Mouse (Mus musculus): Measurements from ENCODE around the gene Hmgb1.
A peak's percentile ranks its signal among the peaks of the same experiment; 100 is the strongest.

Hmgb1 gene

DNA sequence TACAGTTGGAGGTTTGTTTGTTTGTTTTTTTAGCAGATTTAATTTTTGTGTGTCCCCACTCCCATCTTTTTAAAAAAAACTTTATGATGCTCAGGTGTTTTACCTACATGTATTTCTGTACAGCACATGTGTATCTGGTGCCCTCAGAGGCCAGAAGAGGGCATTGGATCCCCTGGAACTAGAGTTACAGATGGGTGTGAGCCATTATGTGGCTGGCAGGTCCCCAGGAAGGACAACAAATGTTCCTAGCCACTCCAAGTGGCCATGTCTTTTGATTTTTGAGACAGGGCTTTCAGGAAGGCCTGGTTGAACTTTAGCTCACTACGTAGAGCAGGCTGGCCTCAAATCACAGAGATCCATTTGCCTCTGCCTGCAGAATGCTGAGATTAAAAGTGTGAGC lies 121.5 kb downstream of the Hmgb1 start:
- DNase-seq (ENCODE audit: low spot score in 2 of 2) = no peak

DNA sequence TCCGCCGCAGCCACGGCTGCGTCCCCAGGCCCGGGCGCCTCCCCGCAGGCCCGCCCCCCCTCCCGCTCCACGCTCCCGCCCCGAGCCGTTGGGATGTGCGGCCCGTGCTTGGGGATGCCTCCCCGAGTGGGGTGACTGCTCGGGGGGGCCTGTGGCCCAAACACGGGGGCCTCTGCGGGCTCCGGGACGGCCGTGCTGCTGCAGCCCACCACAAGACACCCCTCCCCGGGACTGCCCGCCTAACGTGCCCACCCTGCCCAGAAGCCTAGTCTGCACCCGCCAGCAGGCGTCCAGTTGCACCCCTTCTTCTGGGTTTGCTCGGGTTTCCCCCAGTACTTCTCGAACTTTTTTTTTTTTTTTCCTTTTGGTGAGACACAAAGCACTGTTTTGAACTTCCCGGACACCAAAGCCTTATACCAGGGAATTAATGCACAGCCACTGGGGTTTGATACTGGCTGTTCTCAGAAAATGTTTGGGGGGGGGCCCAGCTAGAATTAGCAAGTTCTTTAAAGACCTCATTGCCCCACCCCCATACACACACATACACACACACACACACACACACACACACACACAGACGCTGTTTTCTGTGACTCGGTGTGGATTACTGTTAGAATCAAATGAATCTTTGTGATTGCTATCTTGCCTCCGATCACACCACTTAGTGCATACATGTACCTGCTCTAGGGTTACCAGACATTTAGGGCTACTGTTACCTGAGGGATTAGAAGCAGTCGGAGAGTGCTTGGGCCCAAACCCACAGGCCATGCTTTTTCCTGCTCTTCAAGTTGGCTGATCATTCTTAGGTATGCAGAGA lies 130.7 kb downstream of the Hmgb1 start:
- DNase-seq (ENCODE audit: low spot score in 2 of 2) = peak; percentile 40 to 45

DNA sequence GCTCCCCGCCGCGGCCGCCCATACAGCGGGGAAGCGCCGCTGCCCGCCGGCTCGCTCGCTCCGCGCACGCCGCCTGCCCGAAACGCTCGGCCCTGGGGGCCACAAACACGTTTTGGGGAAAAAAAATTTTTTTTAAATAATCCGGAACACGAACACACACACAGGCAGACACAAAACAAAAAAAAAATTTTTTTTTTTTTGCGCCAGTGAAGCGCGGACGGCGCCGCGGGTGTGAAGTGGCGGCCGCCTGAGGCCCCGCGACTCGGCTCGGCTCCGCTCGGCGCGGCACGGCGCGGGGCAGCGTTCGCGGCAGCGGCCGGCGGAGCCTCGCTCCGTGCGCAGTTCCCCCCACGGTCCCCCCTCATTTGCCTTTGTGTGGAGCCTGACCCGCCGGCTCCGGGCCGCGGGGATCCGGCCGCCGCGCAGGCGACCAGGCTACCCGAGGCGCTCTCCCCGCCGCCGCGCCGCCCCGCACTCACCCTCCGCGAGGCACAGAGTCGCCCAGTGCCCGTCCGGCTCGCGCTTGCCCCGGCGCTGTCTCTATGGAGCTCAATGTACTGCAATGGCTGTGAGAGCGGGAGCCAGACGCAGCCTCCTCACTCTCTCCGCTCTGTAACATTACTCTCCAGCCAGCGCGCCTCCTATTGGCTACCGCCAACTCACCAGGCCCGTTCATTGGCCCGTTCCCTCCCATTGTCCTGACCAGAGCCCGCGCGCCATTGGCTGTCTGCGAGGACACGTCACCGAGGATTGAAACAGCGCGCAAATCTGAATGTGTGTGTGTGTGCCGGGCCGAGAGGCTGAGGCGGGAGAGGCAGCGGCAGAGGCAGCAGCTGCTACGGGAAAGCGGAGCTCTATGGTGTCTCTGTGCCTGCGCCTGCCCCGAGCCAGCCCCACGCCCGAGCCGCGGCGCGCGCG lies 131.6 kb downstream of the Hmgb1 start:
- DNase-seq (ENCODE audit: low spot score in 2 of 2) = peak; percentile 100

DNA sequence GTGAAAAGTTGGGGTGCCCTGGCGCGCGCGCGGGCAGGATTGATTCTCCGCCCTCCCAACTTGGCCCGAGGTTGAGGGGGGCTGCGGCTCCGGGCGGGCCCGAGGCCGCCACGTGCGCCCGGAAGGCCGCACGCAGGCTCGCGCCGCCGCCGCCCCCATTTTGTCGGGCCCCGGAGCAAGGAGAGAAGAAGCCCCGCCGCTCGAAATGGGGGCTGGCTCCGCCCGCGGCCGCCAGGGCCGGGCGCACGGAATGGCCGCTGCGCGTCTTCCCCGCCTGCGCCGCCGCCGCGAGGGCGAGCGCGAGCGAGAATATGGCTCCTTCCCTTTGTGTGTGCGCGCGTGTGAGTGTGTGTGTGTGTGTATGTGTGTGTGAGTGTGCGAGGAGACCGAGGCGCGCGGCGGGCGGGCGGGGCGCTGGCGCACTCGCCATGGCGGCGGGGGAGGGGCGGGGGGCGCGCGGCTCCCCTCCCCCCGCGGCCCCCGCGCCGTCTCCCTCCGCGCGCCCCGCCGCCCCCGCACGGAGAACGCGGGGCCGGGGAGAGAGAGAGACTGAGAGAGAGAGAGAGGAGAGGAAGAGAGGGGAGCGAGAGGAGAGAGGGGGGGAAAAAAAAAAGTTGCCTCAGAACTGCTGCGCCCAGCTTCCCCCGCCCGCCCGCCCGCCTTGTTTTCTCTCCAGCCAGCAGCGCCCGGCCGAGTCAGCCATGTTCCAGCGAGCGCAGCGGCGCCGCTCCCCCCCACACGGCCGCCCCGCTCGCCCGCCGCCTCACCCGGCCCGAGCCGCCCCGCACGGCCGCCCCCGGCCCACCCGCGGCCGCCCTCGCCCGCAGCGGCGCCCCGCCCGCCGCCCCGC lies 132.5 kb downstream of the Hmgb1 start:
- DNase-seq (ENCODE audit: low spot score in 2 of 2) = peak; percentile 93

DNA sequence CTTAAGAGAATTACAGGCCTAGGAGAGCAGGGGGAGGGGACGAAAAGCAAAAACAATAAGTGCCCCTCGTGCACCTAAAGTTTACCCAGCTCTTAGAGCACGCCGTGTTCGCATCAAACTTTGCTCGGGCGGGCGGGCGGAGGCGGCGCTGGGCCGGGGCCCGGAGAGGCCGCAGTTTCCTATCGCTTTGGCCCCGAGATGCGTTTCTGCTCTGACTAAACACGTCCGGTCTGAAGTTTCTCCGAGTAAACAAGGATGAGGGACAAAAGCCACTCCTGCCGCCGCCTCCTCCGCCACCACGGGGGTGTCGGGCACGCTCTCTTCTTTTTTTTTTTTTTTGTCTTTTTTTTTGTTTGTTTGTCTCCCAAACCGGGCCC lies 133.1 kb downstream of the Hmgb1 start:
- peak in 1 of 2 experiments; percentile 50 for DNase-seq (ENCODE audit: low spot score in 2 of 2)

DNA sequence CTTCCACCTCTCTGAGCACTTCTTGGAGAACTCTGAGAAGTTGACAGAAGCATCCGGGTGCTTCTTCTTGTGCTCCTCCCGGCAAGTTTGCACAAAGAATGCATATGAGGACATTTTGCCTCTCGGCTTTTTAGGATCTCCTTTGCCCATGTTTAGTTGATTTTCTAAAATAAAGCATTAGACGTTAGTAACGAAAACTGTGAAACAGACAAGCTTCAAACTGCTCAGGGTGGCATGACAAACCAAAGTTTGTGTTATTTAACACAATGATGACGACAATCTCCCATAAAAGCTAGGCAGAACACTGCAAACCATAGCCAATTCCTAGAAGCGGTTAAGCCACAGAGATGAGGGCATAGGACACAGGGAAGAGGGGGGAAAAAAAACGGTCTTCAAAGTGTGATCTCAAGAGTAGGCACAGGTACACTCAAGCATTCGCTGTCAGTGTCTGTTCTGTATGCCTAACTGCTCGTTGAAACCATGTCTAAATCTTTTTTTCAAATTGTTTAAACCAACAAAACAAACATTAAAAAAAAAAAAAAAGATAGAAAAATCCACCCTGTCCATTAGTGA lies 133.6 kb downstream of the Hmgb1 start:
- no peak for DNase-seq (ENCODE audit: low spot score in 2 of 2)

DNA sequence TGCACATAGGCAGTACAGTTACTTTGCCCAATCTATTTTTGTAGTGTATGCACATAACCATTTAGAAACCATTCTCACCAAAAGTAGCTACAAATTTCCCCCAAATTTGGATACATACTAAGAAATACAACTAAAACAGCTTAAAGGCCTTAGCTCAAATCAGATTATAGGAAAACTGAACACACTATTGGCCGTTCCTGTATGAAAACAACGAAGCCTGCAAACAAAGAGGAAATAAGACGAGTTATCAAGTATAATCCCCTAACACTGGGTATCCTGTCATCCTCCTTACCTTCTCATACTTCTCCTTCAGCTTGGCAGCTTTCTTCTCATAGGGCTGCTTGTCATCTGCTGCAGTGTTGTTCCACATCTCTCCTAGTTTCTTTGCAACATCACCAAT lies 134.9 kb downstream of the Hmgb1 start:
- no peak for DNase-seq (ENCODE audit: low spot score in 2 of 2)

DNA sequence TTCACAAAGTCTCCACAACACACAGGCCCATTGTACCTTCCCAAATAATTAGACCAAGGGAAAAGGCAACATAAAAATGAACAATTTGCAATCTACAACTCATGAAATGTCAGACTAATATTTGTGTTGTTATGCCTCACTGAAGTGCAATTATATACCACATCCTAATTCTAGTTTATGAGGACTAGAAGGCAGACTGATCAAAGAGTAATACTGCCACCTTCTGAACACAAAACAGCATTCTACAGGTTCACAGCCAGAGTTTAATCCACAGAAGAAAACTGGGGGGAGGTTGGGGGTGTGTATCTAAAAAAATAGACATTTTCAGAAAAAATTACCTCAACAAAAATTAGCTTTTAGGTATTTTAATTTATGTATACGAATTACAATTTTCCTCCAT lies 135.3 kb downstream of the Hmgb1 start:
- no peak for DNase-seq (ENCODE audit: low spot score in 2 of 2)

DNA sequence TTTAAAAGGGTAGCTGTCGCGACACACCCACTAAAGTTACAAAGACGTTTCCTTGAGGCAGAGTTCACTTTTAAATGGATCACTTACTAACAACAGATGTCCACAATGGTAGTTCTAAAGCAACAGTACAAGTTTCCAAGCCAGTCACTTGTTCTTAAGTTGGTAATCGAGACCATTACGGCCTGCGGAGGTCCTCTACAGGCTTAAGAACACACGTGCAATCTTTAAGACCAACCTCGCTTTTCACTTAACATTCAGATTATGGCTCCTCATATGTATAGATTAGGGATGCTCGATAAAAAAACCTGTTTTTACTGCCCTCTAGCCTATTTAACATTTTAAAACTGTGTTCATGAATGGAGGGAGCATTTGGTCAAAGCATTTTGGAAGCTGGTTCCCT lies 137.6 kb downstream of the Hmgb1 start:
- DNase-seq (ENCODE audit: low spot score in 2 of 2) = no peak

DNA sequence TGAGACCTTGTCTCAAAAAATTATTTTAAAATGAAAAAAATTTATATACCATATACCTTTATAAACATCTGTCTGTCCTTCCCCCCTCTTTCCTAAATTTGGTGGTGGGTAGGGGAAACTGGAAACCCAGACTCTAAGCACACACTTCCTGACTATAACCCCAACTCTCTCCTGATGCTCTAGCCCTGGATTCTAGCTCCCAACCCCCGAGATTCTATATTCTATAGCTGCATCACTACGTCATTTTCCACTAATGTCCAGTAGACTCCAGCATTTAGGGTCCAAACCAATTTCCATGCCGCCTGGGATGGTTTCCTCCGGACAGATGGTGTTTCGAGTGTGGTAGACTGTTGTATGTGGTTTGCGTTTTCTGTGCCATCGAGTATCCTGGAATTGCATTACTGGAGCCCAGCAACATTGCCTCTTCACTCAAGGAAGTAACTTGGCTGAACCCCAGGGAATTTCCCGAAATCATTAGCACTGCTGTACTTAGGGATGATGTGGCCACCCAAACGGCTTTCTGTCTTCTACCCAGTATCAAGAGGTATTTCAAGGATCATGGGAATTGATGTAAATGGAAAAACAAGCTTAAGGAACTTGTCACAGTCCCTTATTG lies 138.7 kb downstream of the Hmgb1 start:
- DNase-seq (ENCODE audit: low spot score in 2 of 2) = no peak

DNA sequence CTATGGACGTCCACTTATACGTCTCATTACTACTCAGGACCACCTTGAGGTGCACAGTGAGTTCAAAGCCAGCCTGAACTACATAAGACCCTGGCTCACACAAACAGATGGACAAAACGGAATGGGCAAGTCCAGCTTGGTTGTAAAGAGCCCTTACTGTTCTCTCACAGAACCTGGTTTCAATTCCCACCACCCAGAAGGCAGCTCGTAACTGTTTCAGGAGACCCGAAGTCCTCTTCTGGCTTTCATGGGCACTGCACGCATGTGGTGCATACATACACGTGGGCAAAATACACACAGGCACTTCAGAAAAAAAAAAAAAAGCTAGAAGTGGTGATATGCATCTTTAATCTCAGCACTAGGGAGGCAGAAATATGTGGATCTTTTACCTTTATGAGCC lies 139.2 kb downstream of the Hmgb1 start:
- no peak for DNase-seq (ENCODE audit: low spot score in 2 of 2)

DNA sequence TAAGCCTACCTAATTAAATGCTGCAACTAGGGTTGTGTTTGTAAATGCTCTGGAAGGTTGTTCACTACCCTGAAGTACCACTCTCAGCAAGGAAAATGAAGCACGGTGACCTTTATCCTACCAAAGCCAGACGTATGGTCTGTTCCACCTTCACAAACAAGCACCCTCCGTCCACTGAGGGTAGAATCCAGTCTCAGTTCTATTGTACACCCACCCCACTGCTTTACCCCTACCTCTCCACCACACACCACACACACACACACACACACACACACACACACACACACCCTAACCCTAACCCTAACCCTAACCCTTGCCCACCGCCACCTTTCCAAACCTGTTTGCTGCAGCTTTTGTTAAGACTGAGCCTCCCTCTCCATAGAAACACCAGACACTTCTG lies 140.2 kb downstream of the Hmgb1 start:
- no peak for DNase-seq (ENCODE audit: low spot score in 2 of 2)

DNA sequence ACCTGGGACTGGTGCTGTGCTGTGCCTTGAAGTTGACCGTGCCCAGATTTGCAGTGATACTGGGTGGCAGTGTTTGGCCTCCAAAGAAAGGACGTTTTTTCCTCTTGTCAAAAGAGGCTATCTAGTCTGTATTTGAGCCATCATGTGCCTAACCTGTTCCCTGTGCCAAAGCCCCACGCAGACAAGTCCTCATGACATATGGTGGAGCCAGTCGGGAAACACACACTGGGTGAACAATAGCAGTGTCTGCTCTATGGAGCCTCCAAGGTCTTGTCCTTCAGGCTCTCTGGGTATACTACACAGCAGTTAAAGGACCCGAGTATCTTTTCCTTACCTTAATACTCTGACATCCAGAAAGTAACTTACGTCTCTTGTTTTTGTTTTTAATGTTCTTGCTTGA lies 141.0 kb downstream of the Hmgb1 start:
- DNase-seq (ENCODE audit: low spot score in 2 of 2) = no peak

DNA sequence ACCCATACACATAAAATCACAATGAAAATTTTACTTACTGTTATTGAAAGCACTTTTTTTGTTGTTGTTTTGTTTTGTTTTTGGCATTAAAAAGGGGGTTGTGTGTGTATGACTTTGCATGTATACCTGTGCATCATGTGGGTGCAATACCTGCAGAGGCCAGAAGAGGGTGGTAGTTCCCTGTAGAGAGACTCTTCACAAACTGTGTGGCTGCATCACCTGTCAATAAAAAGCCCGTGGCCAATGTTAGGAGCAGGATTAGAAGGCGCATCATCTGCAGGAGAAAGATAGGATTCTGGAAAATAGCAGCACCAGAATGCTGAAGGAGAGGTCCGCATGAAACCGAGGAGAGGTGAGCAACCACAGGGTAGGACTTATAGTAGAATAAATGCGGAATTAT lies 144.5 kb downstream of the Hmgb1 start:
- DNase-seq (ENCODE audit: low spot score in 2 of 2) = peak in 1 of 2 experiments; percentile 33

DNA sequence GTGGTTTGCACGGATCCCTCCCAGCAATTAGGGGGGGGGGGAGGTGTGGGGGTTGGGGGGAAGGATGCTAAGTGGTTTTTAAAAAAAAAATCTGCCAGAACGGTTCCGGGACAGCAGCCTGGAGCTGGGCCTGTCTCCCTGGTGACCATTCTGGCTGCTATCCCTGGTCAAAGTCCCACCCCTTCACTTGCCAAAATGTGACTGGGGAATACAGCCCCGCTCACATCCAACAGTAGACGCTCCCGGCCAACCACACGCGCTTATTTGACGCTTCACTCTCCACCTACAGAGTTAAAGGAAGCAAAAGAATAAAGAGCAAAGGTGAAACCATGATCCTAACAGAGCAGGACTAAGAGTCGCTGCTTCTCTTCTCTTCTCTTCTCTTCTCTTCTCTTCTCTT lies 146.6 kb downstream of the Hmgb1 start:
- DNase-seq (ENCODE audit: low spot score in 2 of 2) = peak; percentile 67 to 74

DNA sequence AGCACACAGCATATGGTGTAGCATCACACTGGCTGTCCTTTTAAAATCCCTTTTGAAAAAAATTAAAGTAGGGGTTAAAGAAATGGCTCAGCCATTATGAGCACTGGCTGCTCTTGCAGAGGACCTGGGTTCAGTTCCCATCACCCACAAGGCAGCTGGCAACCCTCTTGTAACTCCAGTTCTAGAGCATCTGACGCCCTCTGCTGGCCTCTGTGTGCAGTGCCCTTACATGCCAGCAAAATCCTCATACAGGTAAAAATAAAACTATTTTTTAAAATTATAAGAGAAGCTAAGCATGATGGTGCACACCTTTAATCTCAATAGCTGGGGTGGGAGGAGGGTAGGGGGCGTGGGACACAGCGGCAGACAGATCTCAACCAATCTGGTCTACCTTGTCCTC lies 147.4 kb downstream of the Hmgb1 start:
- no peak for DNase-seq (ENCODE audit: low spot score in 2 of 2)

DNA sequence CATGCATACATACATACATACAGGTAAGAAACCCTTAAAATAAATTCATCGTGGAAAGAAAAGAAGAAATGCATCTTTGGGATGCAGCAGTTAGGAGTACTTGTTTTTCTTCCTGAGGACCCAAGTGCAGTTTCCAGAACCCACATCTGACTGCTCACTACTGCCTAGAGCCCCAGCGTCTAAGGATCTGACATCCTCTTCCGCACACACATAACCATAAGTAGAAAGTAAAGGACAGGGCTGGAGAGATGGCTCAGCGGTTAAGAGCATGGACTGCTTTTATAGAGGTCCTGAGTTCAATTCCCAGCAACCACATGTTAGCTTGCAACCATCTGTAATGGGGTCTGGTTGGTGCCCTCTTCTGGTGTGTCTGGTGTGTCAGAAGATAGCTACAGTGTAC lies 151.9 kb downstream of the Hmgb1 start:
- no peak for DNase-seq (ENCODE audit: low spot score in 2 of 2)

DNA sequence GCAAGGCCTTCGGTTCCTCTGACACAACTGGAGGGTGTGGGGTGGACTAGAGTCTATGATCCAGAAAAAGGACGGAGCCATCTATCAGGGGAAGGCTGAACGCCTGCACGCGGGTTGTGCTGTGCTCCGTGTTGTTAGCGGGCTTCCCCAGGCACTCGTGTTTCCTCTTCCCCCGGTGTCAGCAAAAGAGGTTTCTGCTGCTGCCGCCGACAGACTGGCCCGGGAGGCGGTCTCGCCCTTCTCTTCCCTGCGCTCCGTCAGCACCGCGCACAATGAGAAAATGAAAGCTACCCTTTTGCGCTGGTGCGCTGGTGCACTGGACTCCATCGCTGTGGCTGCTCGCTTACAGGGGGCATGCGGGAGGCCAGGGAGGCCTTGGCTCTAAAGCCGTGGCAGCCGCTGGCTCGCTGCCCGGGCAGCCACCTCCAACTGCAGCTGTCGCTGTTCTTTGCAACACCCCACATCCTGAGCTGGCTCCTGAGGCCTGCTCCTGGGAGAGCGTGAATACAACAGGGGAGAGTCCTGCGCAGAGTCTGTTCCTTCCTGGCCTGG lies 153.0 kb downstream of the Hmgb1 start:
- peak; percentile 62 to 68 for DNase-seq (ENCODE audit: low spot score in 2 of 2)

DNA sequence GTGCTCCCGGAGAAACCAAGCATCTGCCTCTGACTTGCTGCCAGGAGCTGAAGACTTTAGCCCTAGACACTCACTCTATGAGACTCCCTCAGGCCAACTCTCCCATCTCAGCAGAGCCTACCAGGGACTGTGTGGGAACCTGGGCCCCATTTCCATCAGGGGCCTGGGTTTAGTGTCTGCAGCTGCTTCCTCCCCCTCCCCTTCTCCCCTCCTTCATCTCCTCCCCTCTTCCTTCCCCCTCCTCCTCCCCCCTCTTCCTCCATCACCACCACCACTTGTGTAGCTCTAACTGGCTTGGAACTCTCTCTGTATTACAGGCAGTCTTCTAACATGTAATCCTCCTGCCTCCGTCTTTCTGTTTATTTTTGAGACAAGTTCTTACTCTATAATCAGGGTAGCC lies 154.2 kb downstream of the Hmgb1 start:
- no peak for DNase-seq (ENCODE audit: low spot score in 2 of 2)

DNA sequence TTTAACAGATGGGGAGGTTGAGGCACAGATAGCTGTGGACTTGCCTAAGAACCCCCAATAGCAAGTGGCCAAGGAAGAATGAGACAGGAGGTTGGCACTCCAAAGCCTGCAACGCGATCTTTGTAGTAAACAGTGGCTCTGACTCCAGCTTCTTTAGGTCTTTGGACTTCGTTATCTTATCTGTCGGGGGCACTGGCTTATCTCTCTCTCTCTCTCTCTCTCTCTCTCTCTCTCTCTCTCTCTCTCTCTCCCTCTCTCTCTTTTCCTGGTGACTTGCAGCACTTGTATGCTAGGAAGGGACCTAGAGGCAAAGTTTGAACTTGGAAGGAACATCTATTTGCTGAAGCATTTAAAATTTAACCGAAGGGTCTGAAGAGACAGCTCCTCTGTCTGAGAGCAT lies 155.9 kb downstream of the Hmgb1 start:
- no peak for DNase-seq (ENCODE audit: low spot score in 2 of 2)

DNA sequence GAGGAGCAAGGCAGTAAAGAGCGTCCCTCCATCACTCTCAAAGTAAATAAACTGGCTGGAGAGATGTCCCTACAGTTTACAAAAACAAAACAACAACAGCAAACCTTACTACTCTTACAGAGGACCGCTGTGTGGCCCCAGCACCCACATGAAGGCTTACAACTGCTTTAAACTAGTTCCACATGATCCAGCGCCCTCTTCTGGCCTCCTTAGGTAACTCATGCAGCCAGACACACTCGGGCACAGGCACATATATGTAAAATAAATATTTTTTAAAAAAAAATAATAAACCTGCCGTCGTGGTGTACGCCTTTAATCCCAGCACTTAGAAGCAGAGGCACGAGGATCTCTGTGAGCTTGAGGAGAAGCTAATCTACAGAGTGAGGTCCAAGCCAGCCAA lies 156.9 kb downstream of the Hmgb1 start:
- DNase-seq (ENCODE audit: low spot score in 2 of 2) = no peak

Measured in right cerebral cortex, postnatal 10 days (tissue).